Mouse (Mus musculus) brain, embryonic 14.5 days (tissue): ENCODE results near the gene Dnajc21.

Source experiments
- CTCF ChIP-seq: fragments of 200-500 bp; IDR thresholded peaks from 2 replicates; pipeline ENCODE4 v1.5.1; 2012; ENCODE audit warnings: inconsistent platforms, mild to moderate bottlenecking, moderate library complexity, borderline replicate concordance; ENCODE audit not compliant: insufficient read depth, insufficient read length; ENCODE audit errors: extremely low read depth
- POLR2A ChIP-seq: fragments of 200-500 bp; IDR thresholded peaks from 2 replicates; pipeline ENCODE4 v1.6.1; 2012; ENCODE audit warnings: mild to moderate bottlenecking, inconsistent platforms, borderline replicate concordance; ENCODE audit not compliant: poor library complexity, insufficient read depth, insufficient read length, severe bottlenecking; ENCODE audit errors: extremely low read depth

DNA sequence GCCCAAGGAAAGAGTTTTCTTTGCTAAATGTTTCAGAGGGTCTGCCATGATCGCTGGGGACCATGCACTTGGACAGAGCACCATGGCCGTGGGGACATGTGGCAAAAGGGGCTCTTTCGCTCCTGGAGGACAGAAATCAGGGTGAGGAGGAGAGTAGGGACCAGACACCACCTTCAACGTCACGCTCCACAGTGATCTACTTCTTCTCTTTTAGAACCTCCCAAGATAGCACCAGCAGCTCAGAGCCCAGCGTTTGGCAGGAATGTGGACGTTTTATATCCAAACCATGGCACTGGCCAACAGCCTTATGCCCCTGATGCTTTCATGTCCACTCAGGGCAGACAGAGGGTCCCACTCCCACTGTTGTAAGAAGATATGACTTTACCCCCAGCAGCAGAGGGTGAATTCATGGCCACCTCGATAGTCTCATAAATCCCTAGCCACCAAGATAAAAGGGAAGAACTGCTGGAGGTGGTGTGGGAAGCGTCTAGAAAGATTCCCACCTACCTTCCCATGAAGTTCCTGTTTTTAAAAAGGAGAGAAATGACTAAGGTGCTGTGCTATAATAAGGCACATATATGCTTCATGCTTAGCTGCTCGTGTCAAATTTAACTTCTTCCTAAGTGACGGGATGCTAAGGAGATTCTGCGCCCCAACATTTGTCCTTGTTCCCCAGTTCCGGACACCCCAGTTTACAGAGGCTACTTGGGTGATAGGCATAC, 43.6 kb downstream of the Dnajc21 start:
- TF ChIP-seq CTCF (no peak), POLR2A (no peak)
